Mouse (Mus musculus) bone marrow macrophage, adult 2 months (primary cell): ENCODE results near the gene Vax2.

ENCODE experiments used
- CTCF ChIP-seq: IDR thresholded peaks from 2 replicates; pipeline ENCODE4 v1.5.1; 2012; ENCODE audit warnings: low read depth, mild to moderate bottlenecking, low read length, moderate library complexity
- POLR2A ChIP-seq: IDR thresholded peaks from 2 replicates; pipeline ENCODE4 v1.6.1; 2012; ENCODE audit warnings: mild to moderate bottlenecking, low read depth, low read length, borderline replicate concordance

- no peak for TF ChIP-seq CTCF
- no peak for TF ChIP-seq POLR2A
These were observed 6.4 kb upstream of the Vax2 start for GRCm38 (mm10) chr6:83704701-83705100.
